Mouse (Mus musculus) embryonic stem cell, embryonic (primary cell): ENCODE data around the gene Gm20431.

Experiments used
- CTCF ChIA-PET, 4 experiments: fragments of 300-600 bp in 2 of 4; fragments of 350-600 bp in 2 of 4; sonication (Branson Sonifier 250); formaldehyde crosslinking; loops; one replicate each; lab custom pipeline; 2022; ENCODE audit warnings: inconsistent platforms in 2 of 4; lab: Charles Lee
- POLR2A ChIA-PET, 4 experiments: fragments of 300-600 bp in 2 of 4; fragments of 350-600 bp in 2 of 4; sonication (Branson Sonifier 250); formaldehyde crosslinking; loops; one replicate each; lab custom pipeline; 2022; ENCODE audit warnings: antibody characterized with exemption in 4 of 4, inconsistent platforms in 1 of 4; lab: Charles Lee

Gene Gm20431

GRCm38 (mm10) chr2:167569934-167570651 lies 91.2 kb downstream of the Gm20431 start:
- POLR2A ChIA-PET, result interaction anchor here in 2 of 4 experiments (1.1 to 2.3 kb wide), 6 partner anchors 8 to 355 kb away, joined by 3 to 10 read pairs (median 5); no protein-coding TSS in a partner anchor
- CTCF ChIA-PET, result interaction anchor here in 3 of 4 experiments (0.6 to 1.3 kb wide), 4 partner anchors 8 to 32 kb away, joined by 3 to 5 read pairs (median 4); partner anchors contain the start of gene Snai1 (in 1 of the 3)

GRCm38 (mm10) chr2:167568112-167568511 lies 93.2 kb downstream of the Gm20431 start:
- ChIA-PET CTCF (interaction anchor here in 2 of 4 experiments (1.0 to 1.3 kb wide), 3 partner anchors 37 to 327 kb away, joined by 3 read pairs; no protein-coding TSS in a partner anchor), POLR2A (interaction anchor here in 1 of 4 experiments (1.0 to 2.6 kb wide), 2 partner anchors 21 to 31 kb away, joined by 3 to 8 read pairs; no protein-coding TSS in a partner anchor)

DNA sequence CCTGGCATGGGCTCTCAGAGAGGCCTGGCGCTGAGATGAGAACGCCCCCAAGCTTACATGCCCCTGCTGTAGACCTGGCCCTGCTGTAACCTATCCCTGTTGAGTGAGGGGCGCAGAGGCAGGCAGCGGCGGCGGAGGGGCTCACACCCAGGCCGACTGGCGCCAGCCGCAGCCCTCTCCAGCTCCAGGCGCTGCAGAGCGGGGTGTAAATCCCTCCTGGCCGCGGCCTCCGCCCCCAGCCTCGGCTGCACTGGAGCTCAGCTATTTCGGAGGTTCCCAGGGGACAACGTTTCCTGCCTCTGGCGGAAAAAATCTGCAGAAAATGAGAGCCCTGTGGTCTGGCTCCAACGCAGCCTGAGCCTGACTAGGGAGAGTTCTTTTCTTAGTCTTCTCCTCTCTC lies 95.6 kb downstream of the Gm20431 start:
- POLR2A ChIA-PET, result interaction anchor here in 2 of 4 experiments (0.7 to 2.5 kb wide), 7 partner anchors 10 to 148 kb away, joined by 3 to 7 read pairs (median 3); partner anchors contain the start of gene Snai1 (in 1 of the 2)
- CTCF ChIA-PET, result interaction anchor here in 3 of 4 experiments (0.6 to 1.7 kb wide), 5 partner anchors 21 to 533 kb away, joined by 3 to 7 read pairs (median 4); partner anchors contain the start of gene Snai1 (in 1 of the 3)

- POLR2A ChIA-PET, result interaction anchor here in 2 of 4 experiments (0.7 to 2.5 kb wide), 7 partner anchors 10 to 35 kb away, joined by 3 to 7 read pairs (median 4); partner anchors contain the start of gene Snai1 (in 1 of the 2)
- CTCF ChIA-PET, result interaction anchor here in 3 of 4 experiments (0.7 to 1.7 kb wide), 5 partner anchors 21 to 533 kb away, joined by 3 to 5 read pairs (median 3); partner anchors contain the start of gene Snai1 (in 1 of the 3)
Observed at GRCm38 (mm10) chr2:167565312-167565656, 96.0 kb downstream of the Gm20431 start.

- CTCF ChIA-PET, result interaction anchor here in 2 of 4 experiments (0.7 to 1.7 kb wide), 3 partner anchors 27 to 534 kb away, joined by 3 to 5 read pairs (median 3); partner anchors contain the start of gene Snai1 (in 1 of the 2)
- POLR2A ChIA-PET, result interaction anchor here in 3 of 4 experiments (0.5 to 2.5 kb wide), 14 partner anchors 8 to 1368 kb away, joined by 3 to 7 read pairs (median 4); partner anchors contain the start of gene Snai1 (in 2 of the 3)
Observed at GRCm38 (mm10) chr2:167564551-167565311, 96.6 kb downstream of the Gm20431 start.

DNA sequence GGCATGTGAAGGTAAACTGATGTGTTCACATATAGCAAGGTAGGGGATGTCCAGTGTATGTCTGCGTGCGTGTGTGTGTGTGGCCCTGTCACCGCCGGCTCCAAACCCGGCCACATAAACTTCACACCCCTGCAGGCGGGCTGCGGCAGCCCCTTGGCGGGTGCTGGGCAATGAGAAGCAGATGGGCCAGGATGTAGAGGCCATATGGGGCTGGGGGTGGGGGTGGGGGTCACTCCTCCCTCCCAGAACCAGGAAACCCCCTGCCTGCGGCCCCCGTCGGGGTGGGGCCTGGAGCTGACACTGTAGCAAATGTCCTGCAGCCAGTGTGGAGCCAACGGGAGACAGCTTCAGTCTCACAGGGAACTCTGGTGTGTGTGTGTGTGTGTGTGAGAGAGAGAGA lies 97.6 kb downstream of the Gm20431 start:
- ChIA-PET POLR2A (interaction anchor here in 3 of 4 experiments (0.6 to 1.7 kb wide), 11 partner anchors 13 to 1369 kb away, joined by 3 to 5 read pairs (median 4); partner anchors contain the start of gene Snai1 (in 2 of the 3)), CTCF (interaction anchor here in 2 of 4 experiments (0.5 to 1.0 kb wide), 7 partner anchors 15 to 571 kb away, joined by 3 to 8 read pairs (median 5); partner anchors contain the start of gene Ripor3 (in 1 of the 2))

DNA sequence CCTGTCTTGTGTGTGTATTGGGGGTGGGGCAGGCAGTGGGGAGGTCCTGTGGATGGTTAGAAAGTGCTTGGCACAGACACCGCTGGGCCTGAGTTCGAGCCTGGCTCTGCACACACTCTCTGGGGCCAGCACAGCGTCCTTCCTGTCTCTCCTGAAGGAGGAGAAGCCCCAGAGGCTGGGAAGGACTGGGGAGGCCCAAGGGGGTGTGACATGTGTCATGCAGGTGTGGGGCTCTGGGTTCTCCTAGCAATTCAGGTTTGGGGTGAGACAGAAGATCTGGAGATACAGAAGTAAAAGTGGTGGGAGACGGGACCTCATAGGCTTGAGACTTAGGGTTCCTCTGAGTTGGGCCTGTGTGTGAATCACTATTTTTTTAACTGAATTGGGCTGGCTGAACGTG lies 98.3 kb downstream of the Gm20431 start:
- ChIA-PET POLR2A (interaction anchor here in 1 of 4 experiments (1.5 kb wide), 1 partner anchor 34 kb away, joined by 3 read pairs; no protein-coding TSS in a partner anchor), CTCF (interaction anchor here in 2 of 4 experiments (0.7 to 1.5 kb wide), 4 partner anchors 23 to 394 kb away, joined by 4 to 9 read pairs (median 6); no protein-coding TSS in a partner anchor)

GRCm38 (mm10) chr2:167562101-167562500 lies 99.2 kb downstream of the Gm20431 start:
- CTCF ChIA-PET, result interaction anchor here in 3 of 4 experiments (0.6 to 1.7 kb wide), 7 partner anchors 8 to 336 kb away, joined by 3 to 9 read pairs (median 5); no protein-coding TSS in a partner anchor
- POLR2A ChIA-PET, result interaction anchor here in 3 of 4 experiments (0.6 to 3.2 kb wide), 10 partner anchors 9 to 131 kb away, joined by 3 to 15 read pairs (median 4); partner anchors contain the start of gene Snai1 (in 1 of the 3)

GRCm38 (mm10) chr2:167559413-167559812 lies 101.9 kb downstream of the Gm20431 start:
- ChIA-PET CTCF (interaction anchor here in 1 of 4 experiments (1.1 kb wide), 1 partner anchor 140 kb away, joined by 3 read pairs; no protein-coding TSS in a partner anchor), POLR2A (interaction anchor here in 2 of 4 experiments (0.7 to 1.4 kb wide), 4 partner anchors 10 to 44 kb away, joined by 3 to 4 read pairs (median 4); no protein-coding TSS in a partner anchor)
